Mouse (Mus musculus): ENCODE measurements around the gene Dph1. TPM values are rescaled to one million over a fixed set of nuclear protein-coding genes. Genes with fewer than 3 reads are reported as not detected.

The Dph1 gene
- total and polyA plus RNA-seq, 2 experiments from 2014 or later = 12.7 to 21.0 TPM

DNA sequence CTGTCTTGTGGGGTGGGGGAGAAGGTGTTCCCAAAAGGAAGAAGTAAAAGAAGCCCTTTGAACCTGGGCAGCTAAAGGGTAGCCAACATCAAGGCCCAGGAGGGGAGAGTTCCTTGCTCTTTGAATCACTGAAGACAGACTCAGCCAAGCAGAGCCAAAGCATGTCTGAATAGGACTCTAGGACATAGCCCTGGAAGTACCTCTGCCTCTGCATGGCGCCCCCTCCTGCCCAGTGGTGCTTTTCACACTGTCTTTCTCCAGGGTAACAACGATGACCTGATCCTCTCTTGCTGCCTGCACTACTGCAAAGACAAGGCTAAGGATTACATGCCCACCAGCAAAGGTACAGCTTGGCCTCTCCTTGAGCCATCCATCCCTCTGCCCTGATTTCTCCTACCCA, 31.5 kb downstream of the Dph1 start:
- Histone ChIP-seq H3K27ac (ENCODE audit: low read depth, low read length) (no peak overlapping the region), H3K4me3 (ENCODE audit: low read depth, low read length) (no peak overlapping the region), H3K36me3 (ENCODE audit: insufficient read depth) (peaks cover 38% of the 10 kb centered on the region), H3K27me3 (ENCODE audit: insufficient read depth, low read length) (peaks cover 14% of the 10 kb centered on the region; the same call in 1 of the 2 replicates), H3K9me3 (ENCODE audit: low read length) (no peaks in the 10 kb centered on the region), H3K4me2 (ENCODE audit: low read depth) (no peak overlapping the region), H3K9ac (no peak overlapping the region), H3K4me1 (ENCODE audit: insufficient read depth) (no peaks in the 10 kb centered on the region)
- TF ChIP-seq CTCF (IDR thresholded peaks at IDR 0.05; ENCODE audit: low read depth) = peak; percentile 44; the same call in 1 of the 2 replicates
- ATAC-seq (no peak), DNase-seq (no peak)
- WGBS = 65% methylated on average over 2 of the region's 2 CpGs

DNA sequence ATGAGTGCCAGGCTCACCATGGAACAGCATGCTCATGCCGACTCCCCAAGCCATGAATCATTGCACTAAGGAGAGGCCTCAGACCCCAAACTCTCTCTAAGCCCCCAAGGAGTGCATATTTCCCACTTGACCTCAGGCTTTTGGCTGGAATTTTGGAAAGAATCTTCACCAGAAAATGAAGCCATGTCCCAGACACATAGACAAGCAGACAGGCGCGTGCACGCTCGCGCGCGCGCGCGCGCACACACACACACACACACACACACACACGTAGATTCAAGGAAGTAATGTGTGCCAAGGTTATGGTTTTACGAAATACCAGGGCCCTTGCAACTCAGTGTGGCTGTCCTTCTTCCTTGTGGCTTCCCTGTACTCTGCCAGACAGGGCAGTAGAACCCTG, 32.6 kb downstream of the Dph1 start:
- ATAC-seq = no peak

DNA sequence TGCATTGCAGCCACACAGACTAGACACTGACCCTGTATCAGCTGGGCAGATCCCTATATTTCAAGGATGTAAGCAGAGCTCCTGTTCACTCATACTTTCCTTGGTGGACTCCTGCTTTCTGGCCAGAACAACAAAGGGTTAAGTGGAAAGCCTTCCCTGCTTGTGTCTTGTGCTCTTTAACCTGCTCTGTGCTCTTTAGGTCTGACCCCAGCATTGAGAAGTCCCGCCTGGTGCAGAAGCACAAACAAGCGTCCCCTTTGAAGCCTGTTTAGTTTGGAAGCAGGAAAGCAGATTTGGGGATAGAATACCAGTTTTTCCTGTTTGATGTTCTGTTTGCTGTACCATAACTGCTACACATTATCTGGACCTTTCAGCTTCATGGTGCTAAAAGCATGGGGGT, 33.1 kb downstream of the Dph1 start:
- Histone ChIP-seq H3K27ac (ENCODE audit: low read depth, low read length) (no peak overlapping the region), H3K9ac (no peak overlapping the region), H3K27me3 (ENCODE audit: insufficient read depth, low read length) (no peaks in the 10 kb centered on the region), H3K9me3 (ENCODE audit: low read length) (no peaks in the 10 kb centered on the region), H3K4me2 (ENCODE audit: low read depth) (no peak overlapping the region), H3K4me1 (ENCODE audit: insufficient read depth) (no peaks in the 10 kb centered on the region), H3K4me3 (ENCODE audit: low read depth, low read length) (no peak overlapping the region), H3K36me3 (ENCODE audit: insufficient read depth) (peaks cover 29% of the 10 kb centered on the region)
- 60% methylated on average over 2 of the region's 2 CpGs for WGBS
- no peak for ATAC-seq
- DNase-seq = no peak
- TF ChIP-seq CTCF (IDR thresholded peaks at IDR 0.05; ENCODE audit: low read depth) = no peak

More for the DNA sequence above, 32.6 kb downstream of the Dph1 start:
- H3K9me3 ChIP-seq (ENCODE audit: low read length) = no peaks in the 10 kb centered on the region
- peaks cover 4% of the 10 kb centered on the region; the same call in 1 of the 2 replicates for H3K27me3 ChIP-seq (ENCODE audit: insufficient read depth, low read length)
- no peak for TF ChIP-seq CTCF (IDR thresholded peaks at IDR 0.05; ENCODE audit: low read depth)
- no peak overlapping the region for H3K27ac ChIP-seq (ENCODE audit: low read depth, low read length)
- H3K4me1 ChIP-seq (ENCODE audit: insufficient read depth) = no peaks in the 10 kb centered on the region
- peaks cover 35% of the 10 kb centered on the region for H3K36me3 ChIP-seq (ENCODE audit: insufficient read depth)
- DNase-seq = no peak
- H3K4me3 ChIP-seq (ENCODE audit: low read depth, low read length) = no peak overlapping the region
- H3K9ac ChIP-seq = no peak overlapping the region
- H3K4me2 ChIP-seq (ENCODE audit: low read depth) = no peak overlapping the region
- 92% methylated on average over 14 of the region's 14 CpGs for WGBS

DNA sequence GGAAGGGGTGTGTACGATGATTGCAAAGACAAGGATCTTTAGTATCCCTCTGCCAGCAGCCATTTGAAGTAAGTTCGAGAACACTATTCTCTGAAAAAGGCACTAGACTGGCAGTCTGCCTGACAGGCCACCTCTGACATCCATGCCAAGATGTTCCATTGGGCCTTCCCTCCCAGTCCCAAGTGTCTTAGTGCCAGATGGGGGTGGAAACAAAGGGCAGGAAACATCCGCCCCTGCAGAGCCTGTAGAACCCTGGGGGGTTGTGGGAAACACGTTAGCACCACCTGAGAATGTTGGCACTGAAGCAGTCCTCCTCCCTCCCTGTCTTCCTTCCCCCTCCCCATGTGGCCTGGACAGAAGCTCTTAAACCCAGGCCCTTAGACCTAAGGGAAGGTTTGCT, 34.0 kb downstream of the Dph1 start:
- H3K27me3 ChIP-seq (ENCODE audit: insufficient read depth, low read length) = no peaks in the 10 kb centered on the region
- no peaks in the 10 kb centered on the region for H3K9me3 ChIP-seq (ENCODE audit: low read length)
- H3K9ac ChIP-seq = no peak overlapping the region
- H3K4me2 ChIP-seq (ENCODE audit: low read depth) = no peak overlapping the region
- H3K4me3 ChIP-seq (ENCODE audit: low read depth, low read length) = no peak overlapping the region
- ATAC-seq (no peak), DNase-seq (no peak)
- TF ChIP-seq CTCF (IDR thresholded peaks at IDR 0.05; ENCODE audit: low read depth) = no peak
- H3K36me3 ChIP-seq (ENCODE audit: insufficient read depth) = peaks cover 23% of the 10 kb centered on the region
- no peaks in the 10 kb centered on the region for H3K4me1 ChIP-seq (ENCODE audit: insufficient read depth)
- no peak overlapping the region for H3K27ac ChIP-seq (ENCODE audit: low read depth, low read length)
- 46% methylated on average over 4 of the region's 4 CpGs for WGBS

DNA sequence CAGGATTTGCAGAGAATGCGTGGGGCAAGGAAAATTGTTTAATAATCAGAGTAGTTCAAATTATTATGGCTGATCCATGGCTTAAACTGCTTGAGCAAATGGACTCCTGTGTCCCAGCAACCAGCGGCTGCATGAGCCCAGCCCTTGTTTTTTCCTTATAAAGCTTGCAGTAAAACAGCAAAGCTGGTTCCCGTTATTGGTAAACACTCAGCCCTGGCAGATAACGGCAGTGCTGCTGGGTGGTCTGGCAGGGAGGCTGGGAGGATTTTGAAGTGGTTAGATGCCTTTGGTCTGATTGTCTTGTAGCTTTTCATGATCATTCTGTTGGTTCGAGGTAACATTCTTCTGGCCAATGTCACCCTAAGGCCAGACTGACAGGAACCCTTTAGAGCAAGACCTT, 34.6 kb downstream of the Dph1 start:
- no peaks in the 10 kb centered on the region for H3K9me3 ChIP-seq (ENCODE audit: low read length)
- no peak for TF ChIP-seq CTCF (IDR thresholded peaks at IDR 0.05; ENCODE audit: low read depth)
- DNase-seq (no peak), ATAC-seq (no peak)
- H3K4me3 ChIP-seq (ENCODE audit: low read depth, low read length) = no peak overlapping the region
- H3K36me3 ChIP-seq (ENCODE audit: insufficient read depth) = peaks cover 19% of the 10 kb centered on the region
- no peaks in the 10 kb centered on the region for H3K27me3 ChIP-seq (ENCODE audit: insufficient read depth, low read length)
- no peak overlapping the region for H3K4me2 ChIP-seq (ENCODE audit: low read depth)
- H3K9ac ChIP-seq = no peak overlapping the region
- H3K4me1 ChIP-seq (ENCODE audit: insufficient read depth) = no peaks in the 10 kb centered on the region
- 66% methylated on average over 5 of the region's 5 CpGs for WGBS
- H3K27ac ChIP-seq (ENCODE audit: low read depth, low read length) = no peak overlapping the region

DNA sequence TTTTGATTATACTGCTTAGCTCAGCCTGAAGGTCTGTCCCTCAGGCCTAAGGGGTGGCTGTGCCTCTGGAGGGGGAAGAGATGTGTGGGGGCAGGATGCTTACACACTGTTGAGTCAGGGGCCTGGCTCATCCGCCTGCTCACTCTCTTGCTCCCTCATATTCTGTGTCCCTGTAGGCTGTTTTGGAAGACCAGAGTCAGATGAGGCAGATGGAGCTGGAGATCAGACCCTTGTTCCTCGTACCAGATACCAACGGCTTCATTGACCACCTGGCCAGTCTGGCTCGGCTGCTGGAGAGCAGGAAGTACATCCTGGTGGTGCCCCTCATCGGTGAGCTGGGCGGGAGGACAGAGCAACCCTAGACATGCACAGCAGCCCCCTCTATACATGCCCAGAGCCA, 35.1 kb downstream of the Dph1 start:
- Histone ChIP-seq H3K27ac (ENCODE audit: low read depth, low read length) (no peak overlapping the region), H3K9me3 (ENCODE audit: low read length) (no peaks in the 10 kb centered on the region), H3K4me2 (ENCODE audit: low read depth) (no peak overlapping the region), H3K4me3 (ENCODE audit: low read depth, low read length) (no peak overlapping the region), H3K27me3 (ENCODE audit: insufficient read depth, low read length) (no peaks in the 10 kb centered on the region), H3K9ac (no peak overlapping the region), H3K36me3 (ENCODE audit: insufficient read depth) (peaks cover 16% of the 10 kb centered on the region), H3K4me1 (ENCODE audit: insufficient read depth) (no peaks in the 10 kb centered on the region)
- no peak for ATAC-seq
- 77% methylated on average over 6 of the region's 6 CpGs for WGBS
- no peak for DNase-seq
- TF ChIP-seq CTCF (IDR thresholded peaks at IDR 0.05; ENCODE audit: low read depth) = no peak

DNA sequence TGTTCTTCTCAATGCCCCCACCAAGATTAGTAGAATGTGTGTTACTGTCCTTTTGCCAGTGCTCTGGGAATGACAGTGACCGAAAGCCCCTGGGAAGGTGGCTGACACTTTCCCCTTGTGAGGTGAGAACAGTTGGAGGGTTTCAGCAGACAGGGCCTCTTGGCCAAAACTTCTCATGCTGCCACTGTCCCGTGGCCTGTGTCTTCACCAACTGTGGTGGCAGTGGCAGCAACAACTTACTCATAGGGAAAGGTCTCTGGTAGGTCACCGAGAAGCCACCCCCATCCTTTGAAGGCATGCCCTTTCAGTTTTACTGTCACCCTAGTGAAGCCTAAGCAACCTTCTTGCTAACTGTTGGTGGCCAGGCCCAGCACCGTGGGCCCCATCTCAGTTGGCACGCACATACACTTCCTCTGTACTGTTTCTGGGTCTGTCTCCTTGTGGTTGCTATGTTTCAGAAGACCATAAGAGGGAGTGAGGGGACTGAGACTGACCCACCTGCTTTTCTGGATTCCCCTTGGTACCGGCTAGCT, 36.9 kb downstream of the Dph1 start:
- no peak for ATAC-seq
- Histone ChIP-seq H3K9me3 (ENCODE audit: low read length) (no peaks in the 10 kb centered on the region), H3K4me3 (ENCODE audit: low read depth, low read length) (no peak overlapping the region), H3K4me2 (ENCODE audit: low read depth) (no peak overlapping the region), H3K27me3 (ENCODE audit: insufficient read depth, low read length) (no peaks in the 10 kb centered on the region), H3K4me1 (ENCODE audit: insufficient read depth) (no peaks in the 10 kb centered on the region), H3K36me3 (ENCODE audit: insufficient read depth) (peaks cover 9% of the 10 kb centered on the region), H3K27ac (ENCODE audit: low read depth, low read length) (no peak overlapping the region), H3K9ac (no peak overlapping the region)
- no peak for DNase-seq
- WGBS = 73% methylated on average over 6 of the region's 6 CpGs
- TF ChIP-seq CTCF (IDR thresholded peaks at IDR 0.05; ENCODE audit: low read depth) = 0 out of 2 replicates have a peak, but pooled peaks have one; percentile 5

Measured in forebrain, postnatal 0 days (tissue).